Mouse (Mus musculus): ENCODE data around the gene Pcbp3. TPM values are rescaled to one million over a fixed set of nuclear protein-coding genes. Genes with fewer than 3 reads are reported as not detected.
A peak's percentile ranks its signal among the peaks of the same experiment; 100 is the strongest.

The Pcbp3 gene
- polyA plus RNA-seq, 1 experiment = 27.2 TPM

DNA sequence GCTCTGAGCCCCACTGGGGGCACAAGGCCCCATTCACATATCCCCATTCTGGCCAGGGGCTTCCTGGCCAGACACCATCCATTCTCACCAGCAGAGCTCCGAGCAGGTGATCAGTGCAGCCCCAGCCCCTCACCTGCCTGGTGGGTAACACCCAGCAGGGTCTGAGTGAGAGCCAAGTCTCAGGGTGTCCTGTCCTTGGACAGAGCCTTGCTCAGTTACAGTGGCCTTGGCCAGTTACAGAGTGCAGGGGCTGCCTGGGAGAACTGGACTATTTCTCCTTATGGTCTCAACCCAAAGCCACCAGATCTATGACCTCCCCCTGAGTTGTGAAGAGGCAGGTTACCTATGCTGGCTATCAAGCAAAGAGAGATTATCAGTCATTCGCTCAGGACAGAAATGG is 236.6 kb downstream of the Pcbp3 start:
- H3K4me1 ChIP-seq (ENCODE audit: control insufficient read depth, insufficient read depth, low read length) = no peaks in the 10 kb centered on the region; the same call in 1 of the 2 replicates
- peak; percentile 3 for DNase-seq
- TF ChIP-seq POLR2A (IDR thresholded peaks at IDR 0.05; ENCODE audit: borderline replicate concordance, extremely low read depth, low read depth, low read length) = no peak
- no peak for TF ChIP-seq CTCF (IDR thresholded peaks at IDR 0.05; ENCODE audit: insufficient read depth, low read length)
- H3K4me3 ChIP-seq (replicated peaks; ENCODE audit: extremely low read depth, low read depth, low read length) = peak overlapping the region; percentile 64
- 60% methylated on average over 2 of the region's 2 CpGs for WGBS

DNA sequence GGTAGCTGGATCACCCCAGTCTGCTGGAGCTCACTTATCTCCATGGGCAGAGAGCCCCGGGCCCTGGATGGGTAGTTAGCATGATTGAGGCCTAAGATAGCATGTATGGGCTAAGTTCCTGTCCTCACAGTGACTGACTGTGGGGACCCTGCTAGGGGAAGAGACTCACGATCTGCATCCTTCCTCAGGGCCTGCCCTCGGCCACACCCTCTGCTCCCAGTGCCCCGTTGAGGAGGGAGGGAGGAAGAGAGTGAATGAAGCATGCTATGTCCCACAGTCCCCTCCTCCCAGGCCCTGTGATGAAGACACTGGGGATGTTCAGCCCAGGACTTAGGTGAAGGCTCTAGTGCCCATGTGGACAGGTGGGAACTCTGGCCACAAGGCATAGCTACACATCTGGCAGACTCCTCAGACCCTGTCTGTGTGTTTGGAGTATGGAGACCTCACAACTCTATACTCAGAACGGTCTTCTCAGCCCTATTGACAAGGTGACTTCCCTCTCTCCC is 237.4 kb downstream of the Pcbp3 start:
- DNase-seq = peak; percentile 4
- peak overlapping the region; percentile 19 for H3K4me3 ChIP-seq (replicated peaks; ENCODE audit: extremely low read depth, low read depth, low read length)
- H3K4me1 ChIP-seq (ENCODE audit: control insufficient read depth, insufficient read depth, low read length) = no peaks in the 10 kb centered on the region; the same call in 1 of the 2 replicates
- no peak for TF ChIP-seq POLR2A (IDR thresholded peaks at IDR 0.05; ENCODE audit: borderline replicate concordance, extremely low read depth, low read depth, low read length)
- no peak for TF ChIP-seq CTCF (IDR thresholded peaks at IDR 0.05; ENCODE audit: insufficient read depth, low read length)
- 26% methylated on average over 5 of the region's 5 CpGs for WGBS

DNA sequence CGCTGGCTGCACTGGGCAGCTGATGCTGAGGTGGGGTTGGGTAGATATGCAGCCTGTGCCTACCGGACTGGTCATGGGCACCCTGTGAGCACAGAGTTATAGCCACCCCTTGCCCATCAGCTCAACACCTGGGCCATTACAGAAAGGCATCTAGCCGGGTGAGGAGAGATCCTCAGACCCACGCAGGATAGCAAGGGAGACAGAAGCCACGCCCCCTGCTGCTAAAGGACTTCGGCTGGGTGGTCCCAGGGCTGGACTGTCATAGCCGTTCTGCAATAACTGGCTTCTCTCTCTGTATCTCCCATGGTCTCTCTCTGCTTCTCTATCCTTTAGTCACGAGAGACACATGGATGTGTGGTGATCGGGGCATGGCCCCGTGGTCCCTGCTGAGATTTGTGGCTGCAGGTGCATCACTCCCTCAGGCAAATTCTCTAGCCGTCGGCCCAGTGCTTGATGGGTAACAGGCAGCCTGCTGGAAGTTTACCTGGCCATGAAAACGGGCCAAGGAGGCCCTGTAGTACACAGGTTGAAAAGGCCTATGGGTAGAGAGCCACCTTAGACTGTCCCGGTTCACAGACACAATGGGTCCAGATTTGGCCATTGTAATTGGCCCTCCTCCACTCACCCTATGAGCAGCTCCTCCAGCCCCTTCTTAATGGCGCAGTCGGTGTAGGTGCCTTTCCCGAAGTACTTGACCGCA is 238.8 kb downstream of the Pcbp3 start:
- 82% methylated on average over 18 of the region's 18 CpGs for WGBS
- no peak for DNase-seq
- no peak for TF ChIP-seq POLR2A (IDR thresholded peaks at IDR 0.05; ENCODE audit: borderline replicate concordance, extremely low read depth, low read depth, low read length)
- TF ChIP-seq CTCF (IDR thresholded peaks at IDR 0.05; ENCODE audit: insufficient read depth, low read length) = no peak
- no peaks in the 10 kb centered on the region for H3K4me1 ChIP-seq (ENCODE audit: control insufficient read depth, insufficient read depth, low read length)
- no peak overlapping the region for H3K4me3 ChIP-seq (replicated peaks; ENCODE audit: extremely low read depth, low read depth, low read length)

DNA sequence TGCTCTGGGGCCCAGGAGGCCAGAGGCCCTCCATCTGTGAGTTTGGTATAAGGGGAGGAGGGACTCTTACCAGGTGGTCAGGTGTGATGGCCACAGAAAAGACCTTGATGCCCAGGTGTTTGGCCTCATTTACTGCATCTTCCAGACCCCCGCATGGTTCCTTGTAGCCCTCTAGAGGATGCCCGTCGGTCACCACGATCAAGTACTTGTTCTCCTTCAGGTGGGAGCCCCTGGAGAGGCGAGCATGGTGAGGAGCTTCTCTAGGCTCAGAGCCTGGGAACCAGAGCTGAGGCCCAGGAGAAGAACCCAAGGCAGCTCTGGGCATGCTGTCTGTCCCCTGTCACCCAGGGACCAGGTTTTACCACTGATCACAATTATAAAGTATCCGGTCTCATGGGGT is 239.9 kb downstream of the Pcbp3 start:
- no peak for DNase-seq
- TF ChIP-seq CTCF (IDR thresholded peaks at IDR 0.05; ENCODE audit: insufficient read depth, low read length) (no peak), POLR2A (IDR thresholded peaks at IDR 0.05; ENCODE audit: borderline replicate concordance, extremely low read depth, low read depth, low read length) (no peak)
- Histone ChIP-seq H3K4me3 (replicated peaks; ENCODE audit: extremely low read depth, low read depth, low read length) (no peak overlapping the region), H3K4me1 (ENCODE audit: control insufficient read depth, insufficient read depth, low read length) (no peaks in the 10 kb centered on the region)
- 90% methylated on average over 6 of the region's 6 CpGs for WGBS

DNA sequence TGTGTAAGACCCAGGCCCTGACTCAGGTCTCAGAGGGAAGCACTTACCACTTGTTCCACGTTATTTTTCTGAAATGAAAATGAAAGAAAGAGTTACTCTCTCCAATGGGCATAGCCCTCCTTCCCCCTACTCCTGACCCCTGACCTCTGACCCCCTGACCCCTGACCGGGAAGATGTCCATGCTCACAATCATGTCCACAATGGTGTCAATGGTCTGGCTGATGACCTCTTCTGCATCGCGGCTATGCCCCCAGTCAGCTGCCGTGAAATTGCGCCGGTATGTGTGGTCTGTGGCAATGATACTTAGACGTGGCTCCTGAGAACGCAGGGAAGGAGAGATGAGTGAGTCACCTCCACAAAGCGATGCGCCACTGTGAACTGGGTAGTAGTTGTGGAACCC is 240.5 kb downstream of the Pcbp3 start:
- Histone ChIP-seq H3K4me1 (ENCODE audit: control insufficient read depth, insufficient read depth, low read length) (no peaks in the 10 kb centered on the region), H3K4me3 (replicated peaks; ENCODE audit: extremely low read depth, low read depth, low read length) (no peak overlapping the region)
- 76% methylated on average over 11 of the region's 11 CpGs for WGBS
- DNase-seq = no peak
- TF ChIP-seq POLR2A (IDR thresholded peaks at IDR 0.05; ENCODE audit: borderline replicate concordance, extremely low read depth, low read depth, low read length) = no peak
- no peak for TF ChIP-seq CTCF (IDR thresholded peaks at IDR 0.05; ENCODE audit: insufficient read depth, low read length)

DNA sequence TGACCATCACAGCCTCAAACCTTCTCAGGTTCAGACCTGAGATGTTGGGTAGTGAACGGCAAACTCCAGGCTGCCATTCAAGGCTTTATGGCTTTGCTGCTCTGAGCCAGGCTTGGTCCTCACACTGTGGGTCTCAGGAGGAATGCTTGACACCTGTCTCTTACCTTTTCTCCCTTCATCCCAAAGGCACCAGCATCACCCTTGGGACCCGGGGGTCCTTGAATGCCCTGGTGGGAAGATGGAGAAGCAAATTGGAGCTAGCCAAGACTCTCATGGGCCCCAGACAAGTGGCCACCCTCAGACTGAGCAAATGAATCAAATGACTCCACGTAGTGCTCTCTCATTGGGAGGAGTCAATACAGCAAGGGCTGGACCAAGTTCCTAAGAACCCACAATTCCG is 244.1 kb downstream of the Pcbp3 start:
- no peaks in the 10 kb centered on the region for H3K4me1 ChIP-seq (ENCODE audit: control insufficient read depth, insufficient read depth, low read length)
- DNase-seq = no peak
- 88% methylated on average over 4 of the region's 4 CpGs for WGBS
- TF ChIP-seq POLR2A (IDR thresholded peaks at IDR 0.05; ENCODE audit: borderline replicate concordance, extremely low read depth, low read depth, low read length) = no peak
- TF ChIP-seq CTCF (IDR thresholded peaks at IDR 0.05; ENCODE audit: insufficient read depth, low read length) = no peak
- H3K4me3 ChIP-seq (replicated peaks; ENCODE audit: extremely low read depth, low read depth, low read length) = no peak overlapping the region

DNA sequence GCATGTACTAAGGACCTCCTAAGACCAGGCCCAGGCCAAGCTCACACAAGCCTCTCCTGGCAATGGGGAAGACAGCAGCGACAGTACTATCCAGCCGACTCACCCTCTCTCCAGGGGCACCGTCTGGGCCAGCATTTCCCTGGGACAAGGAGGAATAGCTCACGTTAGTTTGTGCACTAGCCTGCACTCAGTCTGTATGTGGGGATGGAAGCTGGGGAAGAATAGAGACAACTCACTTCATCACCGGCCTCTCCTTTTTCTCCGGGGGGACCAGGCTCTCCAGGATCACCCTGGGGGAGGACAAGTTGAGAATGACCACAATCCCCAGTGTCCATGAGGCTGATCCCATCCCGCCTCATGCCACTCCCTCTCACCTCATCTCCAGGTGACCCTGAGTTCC is 244.7 kb downstream of the Pcbp3 start:
- TF ChIP-seq POLR2A (IDR thresholded peaks at IDR 0.05; ENCODE audit: borderline replicate concordance, extremely low read depth, low read depth, low read length) (no peak), CTCF (IDR thresholded peaks at IDR 0.05; ENCODE audit: insufficient read depth, low read length) (no peak)
- 89% methylated on average over 7 of the region's 7 CpGs for WGBS
- no peaks in the 10 kb centered on the region for H3K4me1 ChIP-seq (ENCODE audit: control insufficient read depth, insufficient read depth, low read length)
- DNase-seq = no peak
- no peak overlapping the region for H3K4me3 ChIP-seq (replicated peaks; ENCODE audit: extremely low read depth, low read depth, low read length)

DNA sequence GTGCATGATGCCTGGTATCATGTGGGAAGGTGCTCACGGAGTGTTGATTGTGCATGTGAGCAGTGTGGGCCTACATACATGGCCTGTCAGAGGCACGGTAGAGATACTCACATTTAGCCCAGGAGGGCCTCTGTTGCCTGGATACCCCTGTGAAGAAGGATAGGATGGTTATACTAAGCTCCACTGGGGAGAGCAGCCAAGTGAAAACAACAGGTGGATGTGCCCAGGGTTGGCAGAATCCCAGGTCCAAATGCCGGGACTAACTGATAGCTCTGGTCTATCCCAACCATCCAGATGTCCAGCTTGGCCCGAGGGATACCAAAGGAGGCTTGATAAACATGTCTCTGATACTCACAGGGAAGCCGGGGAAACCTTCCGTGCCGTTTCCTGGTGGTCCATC is 247.4 kb downstream of the Pcbp3 start:
- Histone ChIP-seq H3K4me1 (ENCODE audit: control insufficient read depth, insufficient read depth, low read length) (no peaks in the 10 kb centered on the region), H3K4me3 (replicated peaks; ENCODE audit: extremely low read depth, low read depth, low read length) (no peak overlapping the region)
- DNase-seq = no peak
- WGBS = 77% methylated on average over 7 of the region's 7 CpGs
- no peak for TF ChIP-seq CTCF (IDR thresholded peaks at IDR 0.05; ENCODE audit: insufficient read depth, low read length)
- TF ChIP-seq POLR2A (IDR thresholded peaks at IDR 0.05; ENCODE audit: borderline replicate concordance, extremely low read depth, low read depth, low read length) = no peak

DNA sequence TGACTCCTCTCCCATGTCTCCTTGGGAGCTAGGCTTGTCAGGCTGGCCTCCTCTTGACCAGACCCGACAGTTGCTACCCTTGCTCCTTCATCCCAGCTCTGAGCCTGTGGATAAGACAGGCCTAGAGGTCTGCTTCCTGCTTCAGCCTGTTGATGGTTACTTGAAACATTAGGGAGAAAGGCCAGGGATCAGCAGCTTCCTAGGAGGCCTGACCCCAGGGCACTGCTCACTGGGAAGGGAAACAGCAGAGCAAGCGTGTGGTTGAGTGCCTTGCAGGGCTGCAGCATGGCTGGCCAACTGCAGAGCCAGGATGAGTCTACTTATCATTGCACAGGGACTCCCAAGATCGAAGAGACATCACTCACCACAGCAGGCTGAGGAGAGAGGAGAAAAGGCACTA is 249.2 kb downstream of the Pcbp3 start:
- DNase-seq = no peak
- no peak for TF ChIP-seq CTCF (IDR thresholded peaks at IDR 0.05; ENCODE audit: insufficient read depth, low read length)
- TF ChIP-seq POLR2A (IDR thresholded peaks at IDR 0.05; ENCODE audit: borderline replicate concordance, extremely low read depth, low read depth, low read length) = no peak
- 76% methylated on average over 3 of the region's 3 CpGs for WGBS
- no peak overlapping the region for H3K4me3 ChIP-seq (replicated peaks; ENCODE audit: extremely low read depth, low read depth, low read length)
- H3K4me1 ChIP-seq (ENCODE audit: control insufficient read depth, insufficient read depth, low read length) = no peaks in the 10 kb centered on the region

Other genes starting within 250 kb of the Pcbp3 start
- 203 and 218 TPM in 2 replicates for gene Col6a1, start 235.7 kb downstream of the Pcbp3 start, polyA plus RNA-seq (2012; rRNA removed)
- gene Slc19a1, start 70.4 kb upstream of the Pcbp3 start, polyA plus RNA-seq (2012; rRNA removed) = 26.4 and 26.7 TPM in 2 replicates
- gene Col18a1, start 204.7 kb upstream of the Pcbp3 start, polyA plus RNA-seq (2012; rRNA removed) = 38.1 and 39.3 TPM in 2 replicates

Measured in lung, adult 2 months (tissue).